Mouse (Mus musculus): ENCODE measurements at regions not wholly inside any gene's neighbourhood (a gene's known extent, or its start where the extent isn't known, plus 50 kb on each side); places are given as distances from the start of the nearest gene placed in this dataset.
"Not testable (repeated sequence)": the region's sequence is repeated elsewhere in the genome, so short reads cannot be mapped to it uniquely, and the experiment has no call there.

DNA sequence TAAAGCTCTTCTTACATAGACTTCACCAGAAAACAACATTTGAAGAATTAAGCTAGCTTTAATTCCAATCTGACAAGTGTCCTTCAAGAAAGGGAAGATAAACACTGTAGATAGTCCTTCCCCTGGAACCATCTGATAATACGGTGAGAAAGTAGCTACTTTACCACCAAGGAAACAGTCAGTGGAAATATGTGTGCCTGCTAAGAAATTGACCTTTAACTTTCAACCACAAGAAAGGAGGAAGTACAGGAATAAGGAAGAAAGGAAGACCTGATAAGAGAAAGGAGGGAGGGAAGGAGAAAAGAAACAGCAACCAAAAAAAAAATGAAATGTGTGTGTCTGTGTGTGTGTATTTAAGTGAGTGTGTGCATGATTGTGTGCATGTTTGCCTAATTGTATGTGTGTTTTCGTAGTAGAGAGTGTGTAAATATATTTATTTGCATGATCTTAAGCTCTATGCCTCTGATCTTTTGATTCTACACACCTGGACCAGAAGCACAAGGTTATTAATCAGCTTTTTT lies 831.3 kb downstream of the Pla2g4a start:
- DNase-seq (ENCODE audit: low read depth, low spot score): no peak

DNA sequence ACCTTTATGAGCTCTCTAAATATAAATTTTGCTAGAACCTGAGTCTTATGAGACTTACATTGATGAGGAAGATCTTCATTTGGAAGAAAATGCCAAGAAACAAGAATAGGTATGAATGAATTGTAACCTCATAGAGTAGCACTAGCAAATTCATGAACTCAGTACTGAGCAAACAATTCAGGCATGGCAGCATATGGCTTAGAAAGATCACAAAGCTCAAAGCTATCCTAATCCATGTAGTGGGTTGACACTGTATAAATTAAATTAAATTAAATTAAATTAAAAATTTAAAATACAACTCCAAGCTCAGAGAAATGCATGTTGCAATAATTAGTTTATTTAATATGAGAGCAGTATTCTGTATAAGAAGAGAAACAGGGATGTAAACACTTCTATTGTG lies 832.0 kb downstream of the Pla2g4a start:
- no peak for DNase-seq (ENCODE audit: low read depth, low spot score)

DNA sequence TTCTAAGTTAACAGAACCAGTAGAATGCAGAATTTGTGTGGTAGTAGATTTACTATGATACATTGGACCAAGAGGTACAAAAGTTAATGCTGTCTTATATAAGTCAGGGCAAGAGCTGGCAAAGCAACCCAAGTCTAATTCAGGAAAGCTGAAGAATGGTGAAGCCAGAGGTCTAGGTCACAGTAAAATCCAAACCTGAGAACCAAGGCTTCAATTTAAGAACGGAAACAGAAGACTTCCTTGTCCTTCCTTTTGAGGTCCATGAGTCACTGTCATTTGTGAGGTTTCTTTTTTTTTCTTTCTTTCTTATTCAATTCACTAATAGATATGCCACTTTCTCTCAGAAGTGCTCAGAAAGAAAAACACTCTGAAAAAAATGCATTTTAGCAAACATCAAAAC lies 833.4 kb downstream of the Pla2g4a start:
- no peak for DNase-seq (ENCODE audit: low read depth, low spot score)

DNA sequence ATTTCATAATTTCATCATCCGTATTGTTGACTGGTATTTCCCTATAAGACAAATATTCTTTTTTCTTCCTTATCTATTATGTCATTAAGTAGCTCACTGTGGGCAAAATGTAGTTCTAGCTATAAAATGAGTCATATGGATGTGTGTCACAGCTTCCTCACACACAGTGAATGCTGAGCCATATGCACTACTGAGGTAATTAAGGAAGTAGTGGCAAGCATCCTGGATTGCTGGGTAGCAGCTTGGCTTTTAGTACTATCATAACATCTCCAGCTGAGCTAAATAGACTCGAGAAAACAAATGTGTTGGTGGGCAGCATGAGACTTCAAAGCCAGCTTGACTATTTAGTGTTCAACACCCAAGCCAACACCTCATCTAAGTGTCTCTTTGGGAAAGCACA lies 857.7 kb downstream of the Pla2g4a start:
- no peak for DNase-seq (ENCODE audit: low read depth, low spot score)

DNA sequence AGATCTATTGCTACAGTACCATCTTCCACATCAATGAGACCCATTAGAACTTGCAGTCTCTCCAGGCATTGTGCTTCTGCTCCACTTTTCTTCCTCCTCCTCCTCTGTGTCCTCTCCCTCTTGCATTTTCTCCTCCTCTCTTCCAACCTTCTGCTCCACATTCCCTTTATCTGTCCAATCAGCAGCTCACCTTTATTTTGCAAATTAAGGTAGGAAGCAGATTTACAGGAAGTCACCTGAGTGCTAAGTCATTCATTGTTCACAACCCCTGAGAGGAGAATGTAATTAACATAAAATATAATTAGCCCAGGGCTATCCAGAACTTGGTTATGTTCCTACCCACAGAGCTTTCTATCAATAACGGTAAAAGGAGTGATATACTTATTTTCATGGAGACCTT lies 863.7 kb downstream of the Pla2g4a start:
- DNase-seq (ENCODE audit: low read depth, low spot score): no peak

DNA sequence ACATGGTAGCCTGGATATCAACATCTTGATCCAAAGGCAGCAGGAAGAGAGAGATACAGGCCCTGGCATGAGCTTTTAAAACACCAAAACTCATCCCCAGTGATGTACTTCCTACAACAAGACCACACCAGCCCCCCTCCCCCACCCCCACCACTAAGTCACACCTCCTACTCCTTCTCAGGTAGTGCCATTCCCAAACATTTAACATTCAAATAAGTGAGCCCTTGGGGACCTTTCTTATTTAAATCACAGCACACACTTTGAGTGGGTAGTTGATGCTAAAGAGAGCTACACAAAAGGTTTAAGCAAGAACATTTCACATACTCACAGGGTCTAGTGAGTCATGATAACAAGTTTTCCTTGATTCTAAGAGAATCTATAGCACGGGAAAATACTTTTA lies 886.4 kb downstream of the Pla2g4a start:
- DNase-seq (ENCODE audit: low read depth, low spot score): no peak

DNA sequence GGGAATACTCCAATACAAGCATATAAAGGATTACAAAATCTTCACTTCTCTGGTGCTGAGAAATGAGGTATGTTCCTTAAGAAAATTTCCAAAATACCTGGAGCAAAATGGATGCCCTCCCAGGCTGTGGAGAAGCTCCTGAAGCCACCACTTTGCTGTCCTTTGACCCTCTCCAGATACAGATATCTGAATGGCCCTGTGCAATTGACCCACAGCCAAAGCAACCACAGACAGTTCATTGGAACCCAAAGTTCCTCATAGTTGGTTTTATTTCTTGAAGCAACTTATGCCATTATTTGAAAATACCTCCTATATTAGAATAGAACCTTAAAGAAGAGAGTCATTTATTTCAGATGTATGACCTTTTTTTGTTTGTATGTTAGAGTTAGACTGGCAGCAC lies 891.5 kb downstream of the Pla2g4a start:
- DNase-seq (ENCODE audit: low read depth, low spot score): no peak

DNA sequence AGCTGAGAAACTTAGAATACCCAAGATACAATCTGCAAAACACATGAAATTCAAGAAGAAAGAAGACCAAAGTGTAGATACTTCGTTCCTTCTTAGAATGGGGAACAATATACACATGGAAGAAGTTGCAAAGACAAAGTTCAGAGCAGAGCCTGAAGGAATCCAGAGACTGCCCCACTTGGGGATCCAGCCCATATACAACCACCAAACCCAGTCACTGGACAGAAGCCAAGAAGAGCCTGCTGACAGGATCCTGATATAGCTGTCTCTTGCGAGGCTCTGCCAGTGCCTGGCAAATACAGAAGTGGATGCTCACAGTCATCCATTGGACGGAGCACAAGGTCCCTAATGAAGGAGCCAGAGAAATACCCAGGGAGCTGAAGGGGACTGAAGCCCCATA lies 898.1 kb downstream of the Pla2g4a start:
- DNase-seq (ENCODE audit: low read depth, low spot score): not testable (repeated sequence)

DNA sequence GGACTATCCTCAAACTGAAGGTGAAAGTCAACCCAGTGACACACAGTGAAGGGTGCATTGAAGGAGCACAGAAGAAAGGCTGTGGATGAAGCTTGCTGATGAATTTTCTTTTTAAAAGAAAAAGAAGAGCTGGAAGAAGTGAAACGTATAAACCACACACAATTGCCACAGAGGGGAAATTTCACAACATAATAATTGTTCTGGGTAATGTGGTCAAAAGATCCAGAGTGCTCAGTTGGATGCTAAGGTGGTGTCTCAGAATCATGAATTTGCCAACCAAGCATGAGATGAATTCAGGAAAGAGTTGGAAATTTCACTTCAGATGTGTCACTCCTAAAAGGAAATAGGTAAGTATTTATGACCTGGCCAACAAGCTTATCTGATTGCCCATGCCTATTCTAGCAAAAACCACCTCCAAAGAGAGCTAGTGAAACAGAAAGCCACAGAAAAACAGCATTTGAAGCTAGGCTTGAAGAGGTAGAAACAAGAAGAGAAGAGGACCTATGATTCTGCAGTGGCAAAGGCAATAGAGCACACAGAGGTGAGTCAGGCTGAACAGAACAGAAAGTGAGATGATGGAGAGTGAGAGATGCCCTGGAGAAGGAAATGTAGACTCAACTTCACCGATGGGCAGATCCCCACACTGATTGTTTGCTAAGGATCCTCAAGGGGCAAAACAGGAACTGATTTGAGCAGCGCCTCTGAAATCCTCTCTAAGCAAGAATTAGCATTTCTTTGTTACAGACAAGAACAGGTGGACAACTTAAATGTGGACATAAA lies 922.7 kb downstream of the Pla2g4a start:
- peak; percentile 7 for DNase-seq (ENCODE audit: low read depth, low spot score)

DNA sequence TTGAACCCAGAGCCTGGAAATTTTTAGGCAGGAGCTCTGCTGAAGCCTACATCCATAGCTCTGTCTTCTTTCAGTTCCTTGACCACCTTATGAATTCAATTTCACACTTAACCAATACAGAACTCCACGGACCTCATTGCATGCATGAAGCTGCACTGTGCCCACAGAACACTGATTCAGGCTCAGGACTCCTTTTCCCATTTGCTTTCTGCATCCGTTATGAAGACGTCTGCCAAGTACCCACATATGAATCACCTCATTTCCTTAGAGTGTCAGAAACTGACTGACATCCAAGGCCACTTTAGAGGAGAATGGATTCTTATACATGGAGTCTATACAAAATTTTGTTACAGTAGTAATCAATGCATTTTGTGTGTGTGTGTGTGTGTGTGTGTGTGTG lies 932.8 kb downstream of the Pla2g4a start:
- DNase-seq (ENCODE audit: low read depth, low spot score): no peak

DNA sequence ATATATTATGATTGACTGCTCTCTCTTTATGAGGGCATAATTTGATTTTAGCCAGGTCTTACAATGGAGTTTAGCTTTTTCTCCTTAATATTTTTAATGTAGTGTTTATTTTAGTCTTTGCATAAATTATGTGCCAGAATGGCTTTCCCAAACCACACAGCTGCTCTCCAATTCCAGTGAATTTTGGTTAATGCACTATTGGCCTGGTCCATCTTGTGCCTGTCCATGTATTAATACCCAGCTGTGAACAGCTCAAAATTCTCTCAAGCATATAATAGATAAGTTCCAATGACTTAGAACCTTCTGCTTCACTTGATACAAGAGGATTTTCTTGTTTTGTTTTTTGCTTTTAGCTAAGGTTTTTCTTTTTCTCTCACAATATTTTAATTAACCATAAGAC lies 939.4 kb downstream of the Pla2g4a start:
- DNase-seq (ENCODE audit: low read depth, low spot score): no peak

DNA sequence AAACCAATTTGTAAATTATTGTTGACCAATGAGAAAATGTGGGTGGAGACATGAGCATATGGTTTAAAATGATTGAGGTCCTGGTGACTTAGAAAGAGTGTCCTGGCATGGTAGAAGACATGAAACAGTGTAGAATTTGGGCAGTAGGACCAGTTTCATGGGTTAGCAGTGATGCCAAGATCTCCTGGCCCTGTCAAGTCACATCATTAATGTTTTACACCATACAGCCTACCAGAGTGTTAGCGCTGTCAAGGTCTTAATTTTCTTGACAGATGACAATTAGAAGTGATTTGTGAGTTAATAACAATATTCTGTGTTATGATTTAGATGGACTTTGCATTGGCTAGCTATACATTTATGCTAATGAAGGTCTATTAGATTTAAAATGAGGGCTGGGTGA lies 939.8 kb downstream of the Pla2g4a start:
- DNase-seq (ENCODE audit: low read depth, low spot score): no peak

DNA sequence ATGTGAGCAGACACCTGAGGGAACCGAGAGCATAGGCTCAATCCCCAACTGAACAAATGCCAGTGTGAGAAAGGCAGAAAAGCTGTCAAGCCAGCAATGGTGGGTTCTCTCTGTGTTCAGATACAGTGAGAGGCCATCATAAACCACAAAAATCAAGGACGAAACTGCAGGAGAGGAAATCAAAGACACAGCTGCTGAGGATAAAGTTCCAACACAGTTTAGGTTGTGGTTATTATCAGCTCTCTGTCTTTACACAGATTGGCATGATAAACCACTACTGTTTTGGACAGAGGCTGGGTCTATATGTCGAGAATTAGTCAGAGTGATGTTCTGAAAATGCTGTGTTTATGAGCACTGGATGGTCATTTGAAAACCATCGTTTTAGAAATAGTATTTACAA lies 946.5 kb downstream of the Pla2g4a start:
- no peak for DNase-seq (ENCODE audit: low read depth, low spot score)

DNA sequence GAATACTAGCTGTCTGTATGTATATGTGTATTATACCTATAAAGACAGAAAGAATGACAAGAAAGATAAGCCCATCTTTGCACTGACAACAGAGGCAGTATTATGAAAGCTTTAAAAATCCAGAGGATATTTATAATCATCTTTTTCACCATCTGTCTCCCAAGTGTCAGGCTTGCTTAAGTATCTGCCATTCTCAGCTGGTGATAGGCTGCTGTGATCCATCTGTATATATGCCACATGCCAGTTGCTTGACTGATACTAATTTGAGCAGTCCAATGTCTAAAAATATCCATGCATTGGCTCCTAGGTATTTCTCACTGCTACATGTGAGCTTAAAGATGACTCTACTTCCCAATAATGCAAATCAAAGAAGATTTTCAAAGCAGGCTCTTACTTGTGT lies 950.3 kb downstream of the Pla2g4a start:
- DNase-seq (ENCODE audit: low read depth, low spot score): no peak

DNA sequence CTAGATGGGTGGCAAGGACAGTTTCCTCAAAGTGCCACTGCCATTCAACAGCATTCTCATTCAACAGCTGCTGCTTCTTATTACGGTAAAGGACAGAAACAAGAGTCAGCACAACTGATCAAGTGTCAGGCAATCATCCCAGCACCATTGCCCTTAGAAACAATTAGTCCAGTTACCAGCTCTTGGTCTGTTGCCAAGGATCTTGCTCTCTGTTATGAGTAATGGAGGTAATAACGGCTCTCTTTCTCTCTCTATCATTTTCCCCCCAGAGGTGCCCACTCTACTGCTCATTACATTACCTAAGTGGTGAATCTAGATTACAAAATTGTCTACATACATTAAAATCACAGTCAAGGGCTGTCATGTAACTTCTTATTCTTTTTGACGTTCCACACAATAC lies 961.0 kb downstream of the Pla2g4a start:
- no peak for DNase-seq (ENCODE audit: low read depth, low spot score)

DNA sequence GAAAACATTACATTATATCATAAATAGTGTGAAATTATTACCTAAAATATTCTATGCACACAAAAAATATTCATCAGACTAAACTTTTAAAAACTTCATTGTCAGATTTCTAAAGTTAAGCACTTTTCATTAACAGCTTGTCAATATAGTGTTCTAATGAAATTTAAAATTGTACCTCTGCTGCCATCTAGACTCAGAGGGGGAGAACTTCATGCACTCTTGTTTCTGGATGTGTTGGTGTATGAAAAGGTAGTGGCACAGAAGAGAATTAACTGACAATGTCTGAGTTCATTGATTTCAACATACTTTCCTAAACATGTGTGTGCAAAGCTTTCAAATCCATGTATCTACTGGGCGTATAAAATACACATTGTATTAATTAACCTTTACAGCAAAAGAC lies 967.5 kb downstream of the Pla2g4a start:
- peak; percentile 42 for DNase-seq (ENCODE audit: low read depth, low spot score)

DNA sequence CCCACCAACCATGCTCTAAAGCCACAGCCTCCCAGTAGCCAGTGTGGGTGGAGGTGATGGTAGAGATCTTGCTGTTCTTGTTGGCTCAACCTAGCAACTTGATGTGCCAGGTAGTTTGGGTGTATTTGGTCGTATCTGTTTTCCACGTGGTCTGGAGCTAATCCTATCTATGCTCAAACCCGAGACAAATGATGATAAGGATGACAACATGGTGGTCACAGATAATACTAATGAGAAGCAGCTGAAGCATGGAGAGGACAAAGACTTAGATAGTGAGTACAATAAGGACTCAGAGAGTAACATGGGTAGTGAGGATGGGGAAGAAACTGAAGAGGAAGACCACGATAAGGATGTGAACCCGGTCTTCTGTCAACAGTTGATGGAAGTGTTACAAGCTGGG lies 983.7 kb downstream of the Pla2g4a start:
- no peak for DNase-seq (ENCODE audit: low read depth, low spot score)

DNA sequence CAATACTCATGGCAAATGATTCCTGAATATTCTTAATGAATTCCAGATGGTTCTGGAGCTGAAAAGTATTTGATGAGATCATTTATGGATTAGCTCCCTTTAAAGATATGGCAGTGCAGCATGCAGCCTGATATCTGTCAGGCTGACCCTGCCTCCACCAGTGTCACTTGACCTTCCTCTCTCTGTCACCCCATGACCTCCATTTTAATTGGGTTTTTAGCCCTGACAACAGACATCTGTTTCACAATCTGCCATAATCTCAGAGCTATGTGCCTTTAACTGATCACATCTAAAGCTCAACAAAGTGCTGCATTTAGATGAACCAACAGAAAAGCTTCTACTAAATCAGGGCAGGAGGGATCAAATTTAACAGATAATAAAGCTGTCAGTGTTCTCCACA lies 995.7 kb downstream of the Pla2g4a start:
- no peak for DNase-seq (ENCODE audit: low read depth, low spot score)

DNA sequence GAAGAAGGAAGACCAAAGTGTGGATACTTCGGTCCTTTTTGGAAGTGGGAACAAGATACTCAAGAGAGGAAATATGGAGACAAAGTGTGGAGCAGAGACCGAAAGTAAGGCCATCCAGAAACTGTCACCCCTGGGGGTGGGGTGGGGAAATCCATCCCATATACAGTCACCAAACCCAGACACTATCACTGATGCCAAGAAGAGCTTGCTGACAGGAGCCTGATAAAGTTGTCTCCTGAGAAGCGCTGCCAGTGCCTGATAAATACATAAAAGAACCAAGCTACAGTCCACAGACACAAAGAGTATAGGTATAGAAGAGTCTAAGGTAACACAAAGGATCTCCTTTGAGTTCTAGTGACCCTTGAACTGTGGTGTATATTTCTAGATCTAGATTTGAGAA lies 1026.7 kb downstream of the Pla2g4a start:
- DNase-seq (ENCODE audit: low read depth, low spot score): no peak

DNA sequence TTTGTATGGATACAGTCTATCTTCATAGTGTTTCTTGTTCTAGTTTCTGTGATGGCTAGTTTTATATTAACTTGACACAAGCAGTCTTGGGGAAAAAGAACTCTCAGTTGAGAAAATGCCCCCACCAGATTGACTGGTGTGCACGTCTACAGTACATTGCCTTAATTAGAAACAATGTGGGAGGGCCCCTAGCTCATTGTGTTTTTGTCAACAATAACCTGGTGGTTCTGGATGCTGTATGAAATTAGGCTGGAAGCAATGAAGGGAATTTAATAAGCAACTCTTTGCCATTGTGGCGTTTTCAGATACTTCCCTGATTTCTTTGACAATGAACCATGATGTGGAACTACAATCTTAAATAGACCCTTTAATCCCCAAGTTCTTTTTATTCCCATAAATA lies 1036.6 kb downstream of the Pla2g4a start:
- DNase-seq (ENCODE audit: low read depth, low spot score): no peak

DNA sequence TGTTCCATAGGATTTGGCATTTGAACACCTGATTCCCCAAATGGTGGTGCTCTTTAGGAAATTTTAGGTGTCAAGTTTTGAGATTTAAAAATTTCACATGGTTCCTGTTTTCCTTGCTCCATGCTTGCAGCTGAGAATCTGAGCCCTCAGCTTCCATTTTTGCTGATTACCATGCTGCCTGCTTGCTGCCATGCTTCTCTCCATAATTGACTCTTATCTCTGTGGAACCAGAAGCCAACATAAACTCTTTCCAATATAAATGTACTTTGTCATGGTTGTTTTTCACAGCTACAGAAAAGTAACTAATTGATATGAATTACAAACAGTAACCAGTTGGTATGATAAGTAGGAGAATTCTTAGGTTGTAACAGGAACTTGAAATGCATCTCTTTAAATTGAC lies 1044.0 kb downstream of the Pla2g4a start:
- no peak for DNase-seq (ENCODE audit: low read depth, low spot score)

DNA sequence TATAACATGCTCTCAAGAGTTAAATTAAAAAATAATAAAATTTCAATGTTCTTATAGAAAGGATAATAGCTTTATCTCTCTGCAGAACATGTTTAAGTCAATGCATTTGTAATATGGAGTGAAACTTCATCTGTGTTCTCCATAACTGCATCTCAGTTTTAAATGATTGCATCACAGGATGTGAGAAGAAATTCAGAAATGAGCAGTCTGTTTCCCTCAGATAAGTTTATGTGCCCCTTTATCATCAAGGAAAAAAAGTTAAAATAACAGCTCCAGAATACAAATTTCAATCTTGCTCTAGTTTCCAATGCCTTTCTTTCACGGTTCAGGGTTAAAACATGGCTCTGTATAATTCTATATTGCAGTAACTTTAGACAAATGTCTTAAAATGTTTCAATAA lies 1048.3 kb downstream of the Pla2g4a start:
- DNase-seq (ENCODE audit: low read depth, low spot score): no peak

DNA sequence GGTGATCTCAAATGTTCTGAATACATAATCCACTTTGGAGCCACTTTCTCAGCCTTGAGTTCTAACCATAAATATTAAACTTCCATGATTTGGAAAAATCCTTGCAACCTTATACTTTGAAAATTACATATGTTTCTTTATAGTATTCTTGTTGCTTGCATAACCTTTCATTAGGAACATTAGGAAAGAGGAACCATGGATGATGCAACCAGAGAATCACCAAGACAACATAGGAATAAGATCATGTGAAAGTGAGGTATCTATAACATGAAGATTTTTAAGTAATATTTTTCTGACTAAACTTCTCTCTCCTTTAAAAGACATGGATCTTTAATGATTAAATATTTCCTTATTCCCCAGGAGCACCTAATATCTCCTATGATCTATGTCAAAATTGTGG lies 1057.0 kb downstream of the Pla2g4a start:
- DNase-seq (ENCODE audit: low read depth, low spot score): no peak

DNA sequence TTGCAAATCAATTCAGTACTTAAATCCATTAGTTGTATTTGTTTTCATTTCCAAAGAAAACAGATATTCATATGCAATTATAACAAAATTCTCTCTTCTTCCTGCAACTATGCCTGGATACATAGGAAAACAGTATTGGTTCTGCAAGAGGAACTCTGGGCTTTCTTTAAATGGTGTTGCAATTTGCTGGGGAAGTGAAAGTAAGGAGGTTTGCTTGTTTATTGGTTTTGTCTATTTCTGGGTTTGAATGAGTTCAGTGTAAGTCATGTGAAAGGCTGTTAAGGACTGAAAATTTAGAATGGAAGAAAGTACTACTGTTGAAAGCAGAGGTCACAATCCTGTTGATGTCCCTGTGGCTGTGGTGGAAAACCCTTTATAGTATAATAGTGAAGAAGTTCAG lies 1058.0 kb downstream of the Pla2g4a start:
- peak; percentile 76 for DNase-seq (ENCODE audit: low read depth, low spot score)
